Mouse (Mus musculus) liver, postnatal 0 days (tissue): ENCODE results near the gene Ercc8. TPM values are rescaled to one million over a fixed set of nuclear protein-coding genes. Genes with fewer than 3 reads are reported as not detected.

ENCODE experiments used
- ATAC-seq: fragments of 200-750 bp; cut with Nextera tagmentation; 2 replicates; pipeline ENCODE4 v1.8.0; 2017; ENCODE audit warnings: mild to moderate bottlenecking, moderate library complexity
- DNase-seq: peaks from one replicate; pipeline ENCODE4 v3.0.0-alpha.2; 2016
- H3K27ac ChIP-seq: fragments of 300-500 bp; sonication (generic); 2 replicates; pipeline ENCODE4 v1.5.1; 2014; ENCODE audit warnings: antibody characterized with exemption, moderate library complexity, mild to moderate bottlenecking, low read depth
- H3K27me3 ChIP-seq: fragments of 300-500 bp; sonication (generic); 2 replicates; pipeline ENCODE4 v1.6.1; 2014; ENCODE audit warnings: low read length, control low read depth, mixed read lengths; ENCODE audit not compliant: insufficient read depth
- H3K36me3 ChIP-seq: fragments of 300-500 bp; sonication (generic); replicated peaks from 2 replicates; pipeline ENCODE4 v1.6.1; 2014; ENCODE audit warnings: mild to moderate bottlenecking, control low read depth, low read length, moderate library complexity, mixed read lengths; ENCODE audit not compliant: insufficient read depth
- H3K4me1 ChIP-seq: fragments of 300-500 bp; sonication (generic); 2 replicates; pipeline ENCODE4 v1.6.1; 2014; ENCODE audit warnings: antibody characterized with exemption, mild to moderate bottlenecking, control low read depth; ENCODE audit not compliant: insufficient read depth
- H3K4me2 ChIP-seq: fragments of 300-500 bp; sonication (generic); 2 replicates; pipeline ENCODE4 v1.6.1; 2014; ENCODE audit warnings: low read depth, mild to moderate bottlenecking, low read length, moderate library complexity, mixed read lengths
- H3K4me3 ChIP-seq: fragments of 300-500 bp; sonication (generic); 2 replicates; pipeline ENCODE4 v1.5.1; 2014; ENCODE audit warnings: low read depth, low read length
- H3K9ac ChIP-seq: fragments of 300-500 bp; sonication (generic); replicated peaks from 2 replicates; pipeline ENCODE4 v1.6.1; 2014; ENCODE audit warnings: mild to moderate bottlenecking, moderate library complexity
- H3K9me3 ChIP-seq: fragments of 300-500 bp; sonication (generic); 2 replicates; pipeline ENCODE4 v1.6.1; 2016; ENCODE audit warnings: mild to moderate bottlenecking, control low read depth, low read length, mixed read lengths
- CTCF ChIP-seq: sonication (generic); IDR thresholded peaks from 2 replicates; pipeline ENCODE4 v1.5.1; 2016; ENCODE audit warnings: antibody characterized with exemption, low read depth
- EP300 ChIP-seq: IDR thresholded peaks from 2 replicates; pipeline ENCODE4 v1.6.1; 2016; ENCODE audit warnings: antibody characterized with exemption, low read depth, mild to moderate bottlenecking
- WGBS: fragments of 180-500 bp; shearing (Covaris S2); extraction: QIAGEN DNeasy Blood & Tissue Kit; methylation state at CpG from one replicate; pipeline ENCODE4 v1.1.7; 2014; ENCODE audit not compliant: insufficient replicate concordance; 5-methylcytosine and 5-hydroxymethylcytosine counted together
- polyA plus RNA-seq: library from polyadenylated mRNA; unstranded; fragments of >200 nt; fragmentation: Nextera tagmentation; extraction: Ambion mirVana; gene quantifications from 2 replicates; pipeline ENCODE4 v1.2.1, GENCODE M21; 2015

The Ercc8 gene
- polyA plus RNA-seq, 1 experiment from 2014 or later, result 4.9 TPM

- no peak overlapping the region for H3K4me2 ChIP-seq
- DNase-seq (no peak), ATAC-seq (no peak)
- H3K27me3 ChIP-seq, result no peaks in the 10 kb centered on the region
- no peak overlapping the region for H3K9ac ChIP-seq
- H3K4me3 ChIP-seq, result no peak overlapping the region
- H3K9me3 ChIP-seq, result no peaks in the 10 kb centered on the region
- TF ChIP-seq CTCF, result no peak
- no peak for TF ChIP-seq EP300
- no peak overlapping the region for H3K27ac ChIP-seq
- H3K36me3 ChIP-seq, result no peaks in the 10 kb centered on the region
- WGBS, result 71% methylated on average over 9 of the region's 9 CpGs
- no peaks in the 10 kb centered on the region for H3K4me1 ChIP-seq
Observed at GRCm38 (mm10) chr13:108119411-108120310, 38.9 kb upstream of the Ercc8 start.

GRCm38 (mm10) chr13:108123109-108123723 lies 35.3 kb upstream of the Ercc8 start:
- WGBS, result 79% methylated on average over 15 of the region's 15 CpGs
- no peaks in the 10 kb centered on the region for H3K4me1 ChIP-seq
- H3K27me3 ChIP-seq, result no peaks in the 10 kb centered on the region
- H3K9me3 ChIP-seq, result no peaks in the 10 kb centered on the region
- no peaks in the 10 kb centered on the region for H3K36me3 ChIP-seq
- H3K4me3 ChIP-seq, result no peak overlapping the region
- H3K9ac ChIP-seq, result no peak overlapping the region
- no peak for ATAC-seq
- H3K4me2 ChIP-seq, result no peak overlapping the region
- TF ChIP-seq CTCF (no peak), EP300 (no peak)
- no peak for DNase-seq
- H3K27ac ChIP-seq, result no peak overlapping the region

GRCm38 (mm10) chr13:108124096-108124495 lies 34.4 kb upstream of the Ercc8 start:
- H3K4me1 ChIP-seq, result no peaks in the 10 kb centered on the region
- no peaks in the 10 kb centered on the region for H3K36me3 ChIP-seq
- no peak for ATAC-seq
- DNase-seq, result no peak
- no peak overlapping the region for H3K27ac ChIP-seq
- H3K4me3 ChIP-seq, result no peak overlapping the region
- WGBS, result 90% methylated on average over 11 of the region's 11 CpGs
- no peaks in the 10 kb centered on the region for H3K9me3 ChIP-seq
- no peak overlapping the region for H3K4me2 ChIP-seq
- no peak overlapping the region for H3K9ac ChIP-seq
- TF ChIP-seq EP300 (no peak), CTCF (no peak)
- H3K27me3 ChIP-seq, result no peaks in the 10 kb centered on the region

- Histone ChIP-seq H3K4me3 (no peak overlapping the region), H3K27me3 (no peaks in the 10 kb centered on the region), H3K9ac (no peak overlapping the region), H3K4me1 (no peaks in the 10 kb centered on the region), H3K27ac (no peak overlapping the region), H3K9me3 (no peaks in the 10 kb centered on the region), H3K4me2 (no peak overlapping the region), H3K36me3 (no peaks in the 10 kb centered on the region)
- 81% methylated on average over 2 of the region's 2 CpGs for WGBS
- no peak for DNase-seq
- no peak for ATAC-seq
- no peak for TF ChIP-seq CTCF
- no peak for TF ChIP-seq EP300
Observed at GRCm38 (mm10) chr13:108126246-108126645, 32.3 kb upstream of the Ercc8 start.

- Histone ChIP-seq H3K4me1 (no peaks in the 10 kb centered on the region), H3K27ac (no peak overlapping the region), H3K4me2 (no peak overlapping the region), H3K9me3 (no peaks in the 10 kb centered on the region), H3K4me3 (no peak overlapping the region), H3K9ac (no peak overlapping the region), H3K36me3 (no peaks in the 10 kb centered on the region), H3K27me3 (no peaks in the 10 kb centered on the region)
- TF ChIP-seq EP300 (no peak), CTCF (peak; percentile 65)
- DNase-seq (peak; percentile 49), ATAC-seq (no peak)
- 5% methylated on average over 1 of the region's 1 CpGs for WGBS
Observed at GRCm38 (mm10) chr13:108127130-108127529, 31.4 kb upstream of the Ercc8 start.

GRCm38 (mm10) chr13:108127883-108128282 lies 30.6 kb upstream of the Ercc8 start:
- DNase-seq, result no peak
- TF ChIP-seq EP300, result no peak
- TF ChIP-seq CTCF, result no peak
- no peak overlapping the region for H3K27ac ChIP-seq
- H3K4me3 ChIP-seq, result no peak overlapping the region
- ATAC-seq, result no peak
- H3K36me3 ChIP-seq, result no peaks in the 10 kb centered on the region
- 63% methylated on average over 1 of the region's 1 CpGs for WGBS
- H3K27me3 ChIP-seq, result no peaks in the 10 kb centered on the region
- no peaks in the 10 kb centered on the region for H3K9me3 ChIP-seq
- H3K4me1 ChIP-seq, result no peaks in the 10 kb centered on the region
- H3K9ac ChIP-seq, result no peak overlapping the region
- no peak overlapping the region for H3K4me2 ChIP-seq
